Mouse (Mus musculus): ENCODE data around the gene Il15. TPM values are rescaled to one million over a fixed set of nuclear protein-coding genes. Genes with fewer than 3 reads are reported as not detected.

Il15 gene
- total RNA-seq, 1 experiment from 2014 or later = 81.7 TPM

GRCm38 (mm10) chr8:82374470-82374869, 28.6 kb downstream of the Il15 start:
- peak; percentile 96 for ATAC-seq (ENCODE audit: extremely low read depth, insufficient number of reproducible peaks, low FRiP score, poor library complexity, severe bottlenecking)

GRCm38 (mm10) chr8:82372846-82373245, 30.2 kb downstream of the Il15 start:
- no peak for ATAC-seq (ENCODE audit: extremely low read depth, insufficient number of reproducible peaks, low FRiP score, poor library complexity, severe bottlenecking)

- ATAC-seq (ENCODE audit: extremely low read depth, insufficient number of reproducible peaks, low FRiP score, poor library complexity, severe bottlenecking) = no peak
Measured at GRCm38 (mm10) chr8:82370657-82371056, 32.4 kb downstream of the Il15 start.

- no peak for ATAC-seq (ENCODE audit: extremely low read depth, insufficient number of reproducible peaks, low FRiP score, poor library complexity, severe bottlenecking)
Measured at GRCm38 (mm10) chr8:82361061-82361460, 42.0 kb downstream of the Il15 start.

- ATAC-seq (ENCODE audit: extremely low read depth, insufficient number of reproducible peaks, low FRiP score, poor library complexity, severe bottlenecking) = no peak
Measured at GRCm38 (mm10) chr8:82356091-82356490, 46.9 kb downstream of the Il15 start.

GRCm38 (mm10) chr8:82351268-82351943, 51.6 kb downstream of the Il15 start:
- ATAC-seq (ENCODE audit: extremely low read depth, insufficient number of reproducible peaks, low FRiP score, poor library complexity, severe bottlenecking) = peak; percentile 99

- no peak for ATAC-seq (ENCODE audit: extremely low read depth, insufficient number of reproducible peaks, low FRiP score, poor library complexity, severe bottlenecking)
Measured at GRCm38 (mm10) chr8:82349299-82349698, 53.7 kb downstream of the Il15 start.

- ATAC-seq (ENCODE audit: extremely low read depth, insufficient number of reproducible peaks, low FRiP score, poor library complexity, severe bottlenecking) = no peak
Measured at GRCm38 (mm10) chr8:82346485-82346884, 56.5 kb downstream of the Il15 start.

- ATAC-seq (ENCODE audit: extremely low read depth, insufficient number of reproducible peaks, low FRiP score, poor library complexity, severe bottlenecking) = no peak
Measured at GRCm38 (mm10) chr8:82331675-82332234, 71.3 kb downstream of the Il15 start.

GRCm38 (mm10) chr8:82327986-82328652, 74.9 kb downstream of the Il15 start:
- ATAC-seq (ENCODE audit: extremely low read depth, insufficient number of reproducible peaks, low FRiP score, poor library complexity, severe bottlenecking) = no peak

- ATAC-seq (ENCODE audit: extremely low read depth, insufficient number of reproducible peaks, low FRiP score, poor library complexity, severe bottlenecking) = no peak
Measured at GRCm38 (mm10) chr8:82326061-82326460, 77.0 kb downstream of the Il15 start.

GRCm38 (mm10) chr8:82325586-82325985, 77.4 kb downstream of the Il15 start:
- no peak for ATAC-seq (ENCODE audit: extremely low read depth, insufficient number of reproducible peaks, low FRiP score, poor library complexity, severe bottlenecking)

- no peak for ATAC-seq (ENCODE audit: extremely low read depth, insufficient number of reproducible peaks, low FRiP score, poor library complexity, severe bottlenecking)
Measured at GRCm38 (mm10) chr8:82317446-82317845, 85.6 kb downstream of the Il15 start.

GRCm38 (mm10) chr8:82306424-82306823, 96.6 kb downstream of the Il15 start:
- ATAC-seq (ENCODE audit: extremely low read depth, insufficient number of reproducible peaks, low FRiP score, poor library complexity, severe bottlenecking) = no peak

- no peak for ATAC-seq (ENCODE audit: extremely low read depth, insufficient number of reproducible peaks, low FRiP score, poor library complexity, severe bottlenecking)
Measured at GRCm38 (mm10) chr8:82296256-82296655, 106.8 kb downstream of the Il15 start.

- no peak for ATAC-seq (ENCODE audit: extremely low read depth, insufficient number of reproducible peaks, low FRiP score, poor library complexity, severe bottlenecking)
Measured at GRCm38 (mm10) chr8:82291659-82292058, 111.4 kb downstream of the Il15 start.

GRCm38 (mm10) chr8:82285866-82286265, 117.2 kb downstream of the Il15 start:
- no peak for ATAC-seq (ENCODE audit: extremely low read depth, insufficient number of reproducible peaks, low FRiP score, poor library complexity, severe bottlenecking)

GRCm38 (mm10) chr8:82281995-82282394, 121.0 kb downstream of the Il15 start:
- ATAC-seq (ENCODE audit: extremely low read depth, insufficient number of reproducible peaks, low FRiP score, poor library complexity, severe bottlenecking) = no peak

Measured in neutrophil, adult 5-6 weeks (primary cell).